Mouse (Mus musculus) liver, embryonic 14.5 days (tissue): ENCODE measurements around the gene Insm1.

ENCODE experiments used
- CTCF ChIP-seq: IDR thresholded peaks from 2 replicates; pipeline ENCODE4 v1.5.1; 2016; ENCODE audit warnings: antibody characterized with exemption, low read depth, control low read depth
- EP300 ChIP-seq: IDR thresholded peaks from 2 replicates; pipeline ENCODE4 v1.6.1; 2016; ENCODE audit warnings: antibody characterized with exemption, low read depth

DNA sequence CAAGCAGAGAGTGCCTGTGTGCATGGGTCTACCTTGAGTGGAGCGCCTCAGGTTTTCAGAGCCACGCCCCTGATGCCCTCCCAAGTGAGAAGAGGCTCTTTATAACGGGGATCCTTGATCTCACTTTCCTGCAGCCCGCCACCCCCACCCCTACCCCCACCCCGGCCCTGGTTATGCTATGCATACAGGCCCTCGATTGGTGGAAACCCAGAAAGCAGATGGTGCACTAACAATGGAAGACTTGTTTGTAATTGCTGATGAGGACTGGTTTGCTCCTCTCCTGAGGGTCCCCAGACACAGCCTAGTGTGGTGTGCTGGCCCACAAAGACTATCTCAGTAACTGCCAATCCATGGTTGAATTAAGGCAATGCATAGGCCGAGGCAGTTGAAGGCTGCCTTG lies 27.3 kb downstream of the Insm1 start:
- TF ChIP-seq CTCF (no peak), EP300 (no peak)
